Mouse (Mus musculus): Measurements from ENCODE around the gene Men1. TPM values are rescaled to one million over a fixed set of nuclear protein-coding genes. Genes with fewer than 3 reads are reported as not detected.

Gene Men1
- polyA plus RNA-seq, 1 experiment = 143 TPM

DNA sequence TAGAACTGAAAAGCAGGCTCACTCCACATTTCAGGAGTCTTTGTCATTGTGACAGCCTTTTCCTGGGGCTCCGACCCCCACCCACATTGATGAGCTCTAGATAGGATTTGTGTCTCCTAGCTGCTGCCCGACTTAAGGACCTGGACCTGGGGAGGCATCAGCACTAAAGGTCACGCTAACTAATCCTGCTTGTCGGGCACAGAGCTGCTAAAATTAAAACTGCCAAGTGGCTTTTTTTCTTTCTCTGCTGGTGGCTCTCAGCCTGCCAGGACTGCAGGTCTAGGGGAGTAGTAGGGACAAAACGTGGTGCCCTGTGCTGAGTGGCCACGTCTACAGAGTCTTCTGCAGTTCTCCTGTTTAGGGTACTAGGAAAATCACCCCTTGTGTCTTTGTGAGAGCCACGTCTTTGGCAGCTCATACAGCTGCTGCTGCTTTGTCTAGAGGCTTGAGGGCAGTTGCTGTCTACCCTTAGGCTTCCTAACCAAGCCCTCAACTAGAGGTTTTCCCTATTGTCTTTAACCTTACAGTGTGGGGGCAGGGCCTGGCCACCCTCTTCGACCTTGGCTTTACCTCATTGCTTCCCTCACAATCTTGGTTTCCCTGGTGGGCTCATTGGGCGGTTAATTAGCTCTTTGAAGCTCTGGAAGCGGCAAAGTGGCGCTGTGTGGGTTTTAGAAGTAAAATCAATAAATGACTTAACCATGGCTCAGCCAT is 42.7 kb downstream of the Men1 start:
- no peaks in the 10 kb centered on the region for H3K27me3 ChIP-seq (ENCODE audit: control insufficient read depth, insufficient read depth, low read length)
- H3K27ac ChIP-seq (ENCODE audit: control insufficient read depth, insufficient read depth, low read length) = no peak overlapping the region
- H3K36me3 ChIP-seq (ENCODE audit: control insufficient read depth, insufficient read depth, low read length) = peaks cover 63% of the 10 kb centered on the region
- H3K4me3 ChIP-seq (ENCODE audit: control insufficient read depth, insufficient read depth, low read length) = no peak overlapping the region
- TF ChIP-seq CTCF (IDR thresholded peaks at IDR 0.05; ENCODE audit: borderline replicate concordance, control insufficient read depth, extremely low read depth, insufficient read depth, low read length, poor library complexity) (no peak), POLR2A (IDR thresholded peaks at IDR 0.05; ENCODE audit: control insufficient read depth, extremely low read depth, insufficient read depth, low read length, poor library complexity) (no peak)
- H3K4me1 ChIP-seq (replicated peaks; ENCODE audit: control insufficient read depth, insufficient read depth, low read length) = no peaks in the 10 kb centered on the region; the same call in 1 of the 2 replicates
- DNase-seq = no peak
- WGBS = 94% methylated on average over 11 of the region's 11 CpGs

DNA sequence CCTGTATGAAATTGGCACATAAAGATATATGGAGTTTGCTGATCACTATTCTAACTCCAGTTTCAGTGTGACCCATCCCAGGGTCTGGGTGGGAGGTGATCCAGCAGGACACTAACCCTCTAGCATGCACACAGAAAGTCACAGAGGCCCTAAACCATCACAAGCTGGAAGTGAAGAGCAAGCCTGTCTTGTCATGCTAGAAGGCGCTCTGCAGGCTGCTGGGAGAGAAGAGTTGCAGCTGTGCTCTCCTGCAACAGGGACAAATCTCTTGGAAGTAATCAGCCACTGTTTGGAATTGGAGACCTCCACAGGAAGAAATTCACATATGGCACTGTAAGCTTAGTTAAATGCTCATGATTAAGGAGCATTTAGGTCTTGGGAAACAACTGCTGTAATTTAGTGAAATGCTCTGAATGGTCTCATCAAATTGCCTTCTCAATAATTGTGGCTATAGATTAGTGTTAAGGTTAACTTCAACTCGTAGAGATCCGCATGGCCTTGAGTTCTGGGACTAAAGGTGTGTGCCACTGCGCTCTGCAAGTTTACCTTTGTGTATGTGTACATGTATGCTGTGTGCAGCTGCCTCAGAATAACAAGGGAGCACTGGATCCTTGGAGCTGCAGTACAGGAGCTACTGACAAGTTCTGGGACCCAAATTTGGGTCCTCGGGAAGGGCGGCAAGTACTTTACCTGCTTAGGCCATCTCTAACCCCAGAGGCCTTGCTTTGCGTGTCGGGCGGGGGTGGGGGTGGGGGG is 45.8 kb downstream of the Men1 start:
- Histone ChIP-seq H3K4me1 (replicated peaks; ENCODE audit: control insufficient read depth, insufficient read depth, low read length) (peaks cover 13% of the 10 kb centered on the region), H3K36me3 (ENCODE audit: control insufficient read depth, insufficient read depth, low read length) (peaks cover 32% of the 10 kb centered on the region)
- WGBS = 95% methylated on average over 9 of the region's 9 CpGs

DNA sequence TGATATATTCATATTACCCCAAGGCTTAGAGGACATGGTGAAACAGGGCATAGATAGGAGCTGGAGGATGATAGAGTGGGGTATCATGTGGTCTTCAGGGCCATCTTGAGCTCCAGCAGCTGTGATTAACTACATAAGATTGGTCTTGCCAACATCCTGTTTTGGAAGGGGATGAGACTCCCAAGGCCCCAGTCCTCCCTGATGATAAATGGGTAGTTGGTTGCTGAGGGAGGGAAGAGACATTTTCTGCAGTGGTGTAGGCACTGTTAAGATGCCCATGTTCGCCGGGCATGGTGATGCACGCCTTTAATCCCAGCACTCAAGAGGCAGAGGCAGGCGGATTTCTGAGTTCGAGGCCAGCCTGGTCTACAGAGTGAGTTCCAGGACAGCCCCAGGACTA is 46.5 kb downstream of the Men1 start:
- no peaks in the 10 kb centered on the region for H3K27me3 ChIP-seq (ENCODE audit: control insufficient read depth, insufficient read depth, low read length)
- no peak for DNase-seq
- TF ChIP-seq POLR2A (IDR thresholded peaks at IDR 0.05; ENCODE audit: control insufficient read depth, extremely low read depth, insufficient read depth, low read length, poor library complexity) (no peak), CTCF (IDR thresholded peaks at IDR 0.05; ENCODE audit: borderline replicate concordance, control insufficient read depth, extremely low read depth, insufficient read depth, low read length, poor library complexity) (no peak)
- H3K27ac ChIP-seq (ENCODE audit: control insufficient read depth, insufficient read depth, low read length) = no peak overlapping the region
- no peak overlapping the region for H3K4me3 ChIP-seq (ENCODE audit: control insufficient read depth, insufficient read depth, low read length)
- H3K4me1 ChIP-seq (replicated peaks; ENCODE audit: control insufficient read depth, insufficient read depth, low read length) = peaks cover 13% of the 10 kb centered on the region
- peaks cover 25% of the 10 kb centered on the region for H3K36me3 ChIP-seq (ENCODE audit: control insufficient read depth, insufficient read depth, low read length)
- WGBS = 96% methylated on average over 5 of the region's 5 CpGs

More for the DNA sequence above, 45.8 kb downstream of the Men1 start:
- TF ChIP-seq CTCF (IDR thresholded peaks at IDR 0.05; ENCODE audit: borderline replicate concordance, control insufficient read depth, extremely low read depth, insufficient read depth, low read length, poor library complexity) (no peak), POLR2A (IDR thresholded peaks at IDR 0.05; ENCODE audit: control insufficient read depth, extremely low read depth, insufficient read depth, low read length, poor library complexity) (no peak)
- no peak overlapping the region for H3K27ac ChIP-seq (ENCODE audit: control insufficient read depth, insufficient read depth, low read length)
- no peak for DNase-seq
- H3K27me3 ChIP-seq (ENCODE audit: control insufficient read depth, insufficient read depth, low read length) = no peaks in the 10 kb centered on the region
- H3K4me3 ChIP-seq (ENCODE audit: control insufficient read depth, insufficient read depth, low read length) = no peak overlapping the region

DNA sequence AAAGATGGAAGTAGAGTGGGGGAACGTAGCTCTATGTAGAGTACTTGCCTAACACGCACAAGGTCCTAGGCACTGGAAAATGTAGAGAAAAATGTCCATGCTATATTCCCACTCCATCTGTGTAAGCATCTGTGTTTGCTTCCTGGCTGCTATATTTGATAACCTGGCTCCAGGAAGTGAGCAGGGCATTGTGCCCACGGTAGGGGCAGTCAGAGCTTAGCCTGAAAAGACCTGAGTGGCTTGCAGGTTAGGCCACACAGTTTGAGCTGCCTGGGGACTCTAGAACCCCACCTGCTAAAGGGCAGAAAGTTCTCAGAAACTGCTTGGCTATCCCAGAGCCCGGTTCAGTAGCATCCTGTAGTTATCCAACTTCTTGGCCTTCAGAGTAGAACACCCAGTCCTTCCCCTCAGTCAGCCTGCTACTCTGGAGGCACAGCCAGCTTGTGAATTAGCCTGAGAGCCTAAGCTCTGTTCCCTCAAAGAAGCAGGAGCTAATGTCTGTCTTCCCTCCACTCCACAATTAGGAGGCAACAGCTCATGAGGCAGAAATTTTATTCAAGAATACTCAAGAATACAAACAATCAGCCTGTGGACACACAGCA is 47.6 kb downstream of the Men1 start:
- Histone ChIP-seq H3K4me3 (ENCODE audit: control insufficient read depth, insufficient read depth, low read length) (no peak overlapping the region), H3K36me3 (ENCODE audit: control insufficient read depth, insufficient read depth, low read length) (peaks cover 13% of the 10 kb centered on the region), H3K4me1 (replicated peaks; ENCODE audit: control insufficient read depth, insufficient read depth, low read length) (peaks cover 13% of the 10 kb centered on the region), H3K27ac (ENCODE audit: control insufficient read depth, insufficient read depth, low read length) (no peak overlapping the region), H3K27me3 (ENCODE audit: control insufficient read depth, insufficient read depth, low read length) (no peaks in the 10 kb centered on the region)
- TF ChIP-seq CTCF (IDR thresholded peaks at IDR 0.05; ENCODE audit: borderline replicate concordance, control insufficient read depth, extremely low read depth, insufficient read depth, low read length, poor library complexity) (no peak), POLR2A (IDR thresholded peaks at IDR 0.05; ENCODE audit: control insufficient read depth, extremely low read depth, insufficient read depth, low read length, poor library complexity) (no peak)
- WGBS = 62% methylated on average over 4 of the region's 4 CpGs
- DNase-seq = no peak

- H3K27ac ChIP-seq (ENCODE audit: control insufficient read depth, insufficient read depth, low read length) = no peak overlapping the region
- peaks cover 13% of the 10 kb centered on the region for H3K4me1 ChIP-seq (replicated peaks; ENCODE audit: control insufficient read depth, insufficient read depth, low read length)
- H3K36me3 ChIP-seq (ENCODE audit: control insufficient read depth, insufficient read depth, low read length) = peaks cover 4% of the 10 kb centered on the region; the same call in 1 of the 2 replicates
- WGBS = 39% methylated on average over 5 of the region's 5 CpGs
- no peak overlapping the region for H3K4me3 ChIP-seq (ENCODE audit: control insufficient read depth, insufficient read depth, low read length)
- DNase-seq = no peak
- no peaks in the 10 kb centered on the region for H3K27me3 ChIP-seq (ENCODE audit: control insufficient read depth, insufficient read depth, low read length)
- no peak for TF ChIP-seq CTCF (IDR thresholded peaks at IDR 0.05; ENCODE audit: borderline replicate concordance, control insufficient read depth, extremely low read depth, insufficient read depth, low read length, poor library complexity)
- no peak for TF ChIP-seq POLR2A (IDR thresholded peaks at IDR 0.05; ENCODE audit: control insufficient read depth, extremely low read depth, insufficient read depth, low read length, poor library complexity)
Observed at GRCm38 (mm10) chr19:6383470-6383869, 48.7 kb downstream of the Men1 start.

- WGBS = 27% methylated on average over 7 of the region's 7 CpGs
- no peak within 1 kb of the TSS for H3K4me3 ChIP-seq (ENCODE audit: control insufficient read depth, insufficient read depth, low read length)
- no peaks in the 10 kb centered on the region for H3K27me3 ChIP-seq (ENCODE audit: control insufficient read depth, insufficient read depth, low read length)
- H3K27ac ChIP-seq (ENCODE audit: control insufficient read depth, insufficient read depth, low read length) = no peak within 1 kb of the TSS
- H3K4me1 ChIP-seq (replicated peaks; ENCODE audit: control insufficient read depth, insufficient read depth, low read length) = peaks cover 20% of the 10 kb centered on the region
- TF ChIP-seq CTCF (IDR thresholded peaks at IDR 0.05; ENCODE audit: borderline replicate concordance, control insufficient read depth, extremely low read depth, insufficient read depth, low read length, poor library complexity) = no peak
- TF ChIP-seq POLR2A (IDR thresholded peaks at IDR 0.05; ENCODE audit: control insufficient read depth, extremely low read depth, insufficient read depth, low read length, poor library complexity) = no peak
- H3K36me3 ChIP-seq (ENCODE audit: control insufficient read depth, insufficient read depth, low read length) = peaks cover 4% of the 10 kb centered on the region; the same call in 1 of the 2 replicates
- no peak for DNase-seq
Observed at GRCm38 (mm10) chr19:6384128-6384527, 49.3 kb downstream of the Men1 start, which contains the start of gene Pygm. Gene Pygm (plus strand): TSS chr19:6384399.

All from thymus, adult 2 months (tissue).